Mouse (Mus musculus) effector memory CD4-positive, alpha-beta T cell, adult 5 months (primary cell): Measurements from ENCODE around the gene Usp5. TPM values are rescaled to one million over a fixed set of nuclear protein-coding genes. Genes with fewer than 3 reads are reported as not detected.

ENCODE experiments used
- polyA plus RNA-seq: library from polyadenylated mRNA; unstranded; fragments of 100-300 nt; shearing (Covaris generic); gene quantifications from one replicate; pipeline ENCODE4 v1.2.1, GENCODE M21; 2017

Usp5 gene
- 69.3 TPM for polyA plus RNA-seq

DNA sequence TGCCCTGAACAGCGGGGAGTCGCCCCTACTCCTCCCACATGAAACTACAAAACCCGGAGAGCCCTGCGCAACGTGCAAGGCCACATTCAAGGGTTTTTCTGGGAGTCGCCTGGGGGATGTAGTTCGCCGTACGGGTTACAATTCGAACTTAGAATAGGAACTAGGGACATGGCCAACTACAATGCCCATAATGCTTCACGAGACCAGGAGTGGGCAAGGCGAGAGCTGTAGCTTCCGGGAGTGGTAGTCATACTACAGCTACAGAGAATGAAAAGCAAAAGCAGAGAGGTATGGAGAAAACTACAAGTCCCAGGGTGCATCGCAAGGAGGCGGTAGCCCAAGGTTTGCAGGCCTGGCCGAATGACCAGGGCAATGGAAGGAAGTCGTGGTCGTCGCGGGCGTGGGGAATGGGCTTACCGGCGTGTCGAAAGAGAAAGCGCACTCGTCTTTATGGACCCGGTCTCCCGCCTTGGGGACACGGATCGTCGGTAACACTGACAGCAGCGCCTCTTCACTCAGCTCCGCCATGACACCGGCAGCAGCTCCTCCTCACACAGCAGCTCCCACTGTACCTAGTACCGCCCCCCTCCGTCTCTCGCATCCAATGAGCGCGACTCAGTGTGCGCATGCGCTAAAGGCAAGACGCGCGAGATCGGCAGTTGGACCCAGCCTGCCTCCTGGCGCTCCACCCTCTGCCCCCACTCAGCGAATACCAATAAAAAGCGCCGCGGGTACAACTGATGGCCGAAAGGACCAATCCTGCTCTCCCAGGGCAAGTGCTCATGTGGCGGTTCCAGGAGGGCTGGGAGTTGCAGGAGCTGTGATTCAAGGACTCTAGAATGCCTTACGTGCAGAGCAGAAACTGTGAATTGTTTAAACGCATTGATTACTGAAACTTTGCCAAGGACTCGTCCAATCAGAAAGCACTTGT is at the start of gene Usp5, which contains the start of gene Cdca3:
Gene Usp5, minus strand, starts transcription at position 617 of the 931 bp plus-strand sequence.
Gene Cdca3, plus strand, starts transcription at position 680 of the 931 bp plus-strand sequence.

DNA sequence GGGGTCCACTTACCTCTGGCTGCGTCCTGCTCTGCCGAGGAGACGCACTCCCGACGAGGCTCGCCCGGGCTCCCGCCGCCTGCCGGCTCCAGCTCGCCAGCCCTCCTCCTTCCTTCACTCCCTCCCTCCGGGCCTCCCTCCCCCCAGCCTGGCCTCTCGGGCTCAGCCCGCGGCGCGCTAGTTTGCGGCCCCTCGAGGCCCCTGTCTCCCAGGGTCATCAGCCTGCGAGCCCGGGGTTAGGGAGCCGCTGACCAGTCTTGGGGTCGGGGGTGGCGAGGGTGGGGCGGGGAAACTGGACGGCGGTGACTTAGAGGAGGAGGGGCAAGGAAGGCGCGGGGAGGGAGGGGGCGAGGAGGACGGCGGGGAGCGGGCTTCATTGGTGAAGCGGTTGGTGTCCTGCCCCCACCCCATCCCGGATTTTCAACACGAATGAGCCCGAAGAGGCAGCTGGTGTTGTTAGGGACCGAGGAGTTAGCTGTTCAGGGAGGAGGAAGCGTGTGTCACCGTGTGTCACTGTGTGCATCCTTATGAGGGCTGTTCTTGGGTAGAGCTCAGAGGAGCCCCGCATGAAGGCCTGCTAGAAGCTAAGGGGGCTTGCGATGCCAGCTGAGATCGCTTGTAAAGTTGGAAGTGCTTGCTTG is 34.5 kb upstream of the Usp5 start, which contains the start of gene Gpr162:
Gene Gpr162, minus strand, starts transcription at position 326 of the 641 bp plus-strand sequence.

DNA sequence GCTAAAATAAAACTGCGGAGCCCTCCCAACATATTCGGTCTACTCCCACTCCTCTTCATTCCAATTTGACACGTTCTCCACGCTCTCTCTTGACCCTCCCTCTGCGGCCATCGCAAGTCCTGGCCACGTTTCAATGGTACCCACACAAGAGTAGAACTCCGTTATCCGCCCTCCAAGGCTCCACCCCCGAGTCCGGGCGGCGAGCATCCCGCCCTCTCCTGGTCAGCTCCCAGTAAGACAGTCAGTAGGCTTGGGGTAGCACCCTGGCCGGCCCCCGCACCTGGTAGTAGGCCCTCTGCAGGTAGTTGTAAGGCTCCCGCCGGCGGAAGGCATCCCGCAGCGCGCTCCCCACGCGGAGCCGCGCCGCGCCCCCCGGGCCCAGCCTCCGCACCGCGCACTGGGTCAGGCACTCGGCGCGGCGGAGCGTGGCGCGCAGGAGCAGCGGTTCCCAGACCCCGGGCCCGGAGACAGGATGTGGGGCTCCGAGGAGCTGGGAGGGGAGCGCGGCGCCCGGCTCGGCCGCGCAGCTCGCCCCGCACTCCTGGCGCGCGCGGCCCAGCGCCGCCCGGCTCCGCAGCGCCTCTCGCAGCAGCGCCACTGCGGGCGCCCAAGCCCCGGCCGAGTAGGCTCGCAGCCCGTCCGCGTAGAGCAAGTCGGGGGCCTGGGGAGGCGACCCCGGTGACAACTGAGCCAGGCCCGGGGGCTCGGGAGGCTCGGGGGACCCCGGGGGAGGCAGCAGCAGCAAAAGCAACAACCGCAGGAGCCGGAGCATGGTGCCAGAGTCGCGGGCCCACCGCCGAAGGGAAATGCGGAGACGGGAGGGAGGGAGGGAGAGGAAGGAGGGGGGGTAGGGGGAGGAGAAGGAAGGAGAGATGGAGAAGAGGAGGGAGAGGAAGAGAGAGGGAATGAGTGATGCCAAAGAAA is 27.9 kb upstream of the Usp5 start, which contains the start of gene P3h3:
Gene P3h3, minus strand, starts transcription at position 837 of the 924 bp plus-strand sequence.

DNA sequence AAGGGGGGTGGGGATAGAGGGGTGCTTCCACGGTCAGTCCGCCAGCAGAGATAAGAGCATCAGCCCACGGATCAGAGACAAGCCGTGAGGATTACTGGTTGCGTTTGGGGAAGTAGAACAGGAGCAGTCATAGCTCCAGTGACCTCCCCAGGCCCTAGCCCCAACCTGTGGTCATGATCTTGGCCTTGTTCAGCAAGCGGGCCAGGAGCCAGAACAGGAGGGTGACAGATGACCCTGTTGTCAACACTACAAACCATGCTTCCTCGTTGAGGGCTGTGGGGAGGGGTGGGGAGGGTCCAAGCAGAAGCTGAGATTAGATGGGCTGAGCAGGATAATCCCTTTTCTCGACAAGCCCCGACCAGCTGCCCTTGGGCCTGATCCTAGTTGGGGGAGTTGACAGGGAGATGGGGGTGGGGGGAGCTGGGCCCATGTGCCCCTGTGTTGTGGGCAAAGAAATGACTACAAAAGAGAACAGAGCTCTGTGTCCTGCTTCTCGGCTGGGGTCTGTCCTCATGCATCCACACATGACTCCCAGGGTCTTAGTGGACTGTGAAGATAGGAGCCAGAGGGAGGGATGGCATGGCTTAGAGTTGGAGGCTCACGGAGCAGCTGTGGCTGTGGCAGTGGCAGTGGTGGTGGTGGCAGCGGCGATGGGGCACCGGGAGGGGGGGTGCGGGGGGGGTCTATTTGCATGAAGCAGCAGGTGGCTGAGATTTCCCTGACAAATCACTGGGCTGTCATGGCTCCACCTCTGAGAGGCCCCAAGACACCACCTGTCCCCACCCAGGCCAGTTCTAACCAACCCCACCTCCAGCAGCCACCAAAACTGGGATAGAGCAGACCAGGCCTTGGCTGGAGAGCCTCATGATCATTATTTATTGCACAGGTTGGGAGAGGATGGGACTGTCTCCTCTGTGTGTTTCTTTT is 11.2 kb upstream of the Usp5 start, which contains the start of gene Gnb3:
Gene Gnb3, minus strand, starts transcription at position 35 of the 927 bp plus-strand sequence.

DNA sequence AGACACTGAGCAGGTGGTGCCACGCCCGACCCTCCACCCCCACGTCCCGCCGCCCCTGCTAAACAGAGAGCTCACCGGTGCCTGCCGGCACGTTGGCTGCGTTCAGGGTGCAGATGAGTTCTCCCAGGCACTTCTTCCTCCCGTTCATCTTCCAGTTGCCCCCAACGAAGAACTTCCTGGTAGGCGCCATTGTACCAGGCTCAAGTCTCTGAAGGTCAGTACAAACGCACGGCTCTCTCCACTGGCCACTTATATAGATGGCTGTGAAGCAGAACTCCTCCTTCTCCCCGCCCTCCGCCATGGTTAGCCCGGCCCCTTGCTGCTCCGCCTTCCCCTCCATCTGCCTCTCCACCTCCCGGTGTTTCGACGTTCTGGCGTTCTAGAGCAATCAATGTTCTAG is 15.4 kb downstream of the Usp5 start, which contains the start of gene Tpi1:
Gene Tpi1, minus strand, starts transcription at position 364 of the 400 bp plus-strand sequence.

DNA sequence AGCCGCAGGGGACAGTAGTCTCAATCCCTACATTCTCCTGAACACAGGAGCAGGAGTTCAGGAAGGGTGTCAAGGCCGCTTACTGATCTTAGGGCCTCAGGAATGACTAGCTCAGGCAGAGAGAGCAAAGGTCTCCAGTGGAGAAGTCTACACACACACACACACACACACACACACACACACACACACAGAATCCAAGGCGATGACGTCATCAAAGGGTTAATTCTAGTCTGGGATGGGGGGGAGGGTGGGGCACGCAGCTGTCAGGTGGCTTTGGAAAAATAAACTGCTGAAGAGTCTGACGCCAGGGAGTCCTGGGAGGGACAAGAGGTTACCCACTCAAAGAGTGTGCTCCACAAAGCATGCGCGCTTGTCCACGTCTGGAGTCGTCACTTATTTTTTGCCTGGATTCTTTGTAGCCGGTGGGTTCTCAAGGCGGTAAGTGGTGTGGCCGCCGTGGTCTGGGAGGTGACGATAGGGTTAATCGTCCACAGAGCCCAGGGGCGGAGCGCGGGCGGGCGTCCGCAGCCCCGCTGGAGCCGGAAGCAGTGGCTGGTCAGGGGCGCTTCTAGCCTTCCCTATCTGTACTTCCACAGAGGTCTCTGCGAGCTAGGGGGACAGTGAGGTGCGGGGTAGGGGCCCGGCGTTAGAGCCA is 20.8 kb downstream of the Usp5 start, which contains the start of gene Spsb2:
Gene Spsb2, plus strand, starts transcription at position 304 of the 655 bp plus-strand sequence.

DNA sequence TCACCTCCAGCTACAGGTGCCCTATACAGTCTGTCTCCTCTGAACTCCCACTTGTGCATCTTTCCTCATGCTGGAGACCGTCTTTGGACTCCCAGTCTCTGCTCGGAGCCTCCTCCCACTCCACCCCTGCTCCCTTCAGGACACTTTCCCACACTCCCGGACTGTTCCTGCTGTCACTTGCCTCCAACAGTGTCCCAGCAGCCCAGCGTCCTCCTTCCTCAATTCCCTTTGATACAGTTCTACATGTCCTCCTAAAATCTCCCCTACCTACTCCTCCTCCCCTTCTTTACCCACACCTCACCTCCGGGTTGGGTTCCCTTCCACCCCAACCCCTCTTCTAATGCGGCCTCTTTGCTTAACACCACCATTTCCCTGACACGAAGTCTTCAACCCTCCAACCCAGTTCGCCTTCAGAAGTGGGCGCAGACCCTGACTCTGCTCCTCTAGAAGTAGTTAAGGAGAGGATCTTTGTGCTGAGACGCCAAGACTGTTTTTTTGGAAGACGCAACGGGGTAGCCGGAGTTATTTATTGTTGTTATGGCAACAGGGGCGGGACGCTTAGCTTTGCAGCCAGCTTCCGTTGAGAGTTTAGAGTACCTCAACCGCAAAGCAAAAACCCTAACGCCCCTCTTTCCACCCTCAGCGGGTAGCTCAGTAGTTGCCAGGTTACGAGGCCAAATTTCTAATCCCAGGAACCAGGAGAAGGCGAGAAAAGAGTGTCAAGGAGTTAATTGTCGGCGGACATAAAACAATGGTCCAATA is 49.9 kb downstream of the Usp5 start, which contains the start of gene Lrrc23:
Gene Lrrc23, minus strand, starts transcription at position 506 of the 762 bp plus-strand sequence.

DNA sequence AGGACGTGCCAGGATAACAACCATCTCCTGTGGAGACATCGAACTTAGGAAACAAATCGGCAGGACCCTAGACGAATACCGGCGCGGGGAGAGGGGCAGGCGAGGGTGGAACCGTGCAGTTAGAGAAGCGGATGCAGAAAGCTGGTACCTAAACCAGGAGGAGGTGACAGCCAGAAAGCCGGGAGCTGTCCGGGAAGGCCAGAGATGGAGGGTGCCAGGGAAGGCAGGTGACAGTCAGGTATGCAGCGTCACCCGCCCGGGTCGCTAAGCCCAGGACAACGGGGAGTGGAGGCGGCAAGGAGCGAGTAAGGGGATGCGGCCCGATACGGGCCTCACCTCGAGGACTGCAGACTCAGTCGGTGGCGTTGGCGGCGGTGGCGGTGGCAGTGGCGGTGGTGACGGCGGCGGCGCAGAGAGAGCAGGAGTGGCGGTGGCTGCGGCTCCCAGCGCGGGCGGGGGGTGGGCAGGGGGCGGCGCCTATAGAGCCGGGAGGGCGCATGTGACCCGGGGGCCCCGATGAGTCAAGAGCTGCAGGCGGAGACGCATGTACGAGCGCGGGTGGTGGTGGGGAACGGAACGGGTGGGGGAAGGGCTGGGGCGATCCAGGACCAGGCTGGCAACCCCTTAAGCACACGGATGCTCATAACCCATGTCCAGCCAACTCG is 60.1 kb downstream of the Usp5 start, which contains the start of gene Eno2:
Gene Eno2, minus strand, starts transcription at position 573 of the 665 bp plus-strand sequence.

Other genes with a start within 250 kb of the Usp5 start
- gene C1s2, start 193.4 kb downstream of the Usp5 start, polyA plus RNA-seq, result not detected
- 27.3 TPM for gene Lpcat3, start 166.5 kb downstream of the Usp5 start, polyA plus RNA-seq
- 299 TPM for gene Emg1, start 117.3 kb downstream of the Usp5 start, polyA plus RNA-seq
- 137 TPM for gene Phb2, start 117.1 kb downstream of the Usp5 start, polyA plus RNA-seq
- gene Ptpn6, start 90.8 kb downstream of the Usp5 start, polyA plus RNA-seq, result 230 TPM
- gene Grcc10, start 88.1 kb downstream of the Usp5 start, polyA plus RNA-seq, result 313 TPM
- 0.44 TPM for gene Gm45234, start 73.5 kb downstream of the Usp5 start, polyA plus RNA-seq
- 21.5 TPM for gene Atn1, start 73.0 kb downstream of the Usp5 start, polyA plus RNA-seq
- gene Eno2, start 59.8 kb downstream of the Usp5 start, polyA plus RNA-seq, result 4.5 TPM
- gene Lrrc23, start 49.8 kb downstream of the Usp5 start, polyA plus RNA-seq, result 3.9 TPM
- 3.3 TPM for gene Spsb2, start 20.8 kb downstream of the Usp5 start, polyA plus RNA-seq
- gene Tpi1, start 15.2 kb downstream of the Usp5 start, polyA plus RNA-seq, result 109 TPM
- 2.5 TPM for gene Cdca3, start 63 bp upstream of the Usp5 start, polyA plus RNA-seq
- not detected for gene Gnb3, start 10.8 kb upstream of the Usp5 start, polyA plus RNA-seq
- gene P3h3, start 28.3 kb upstream of the Usp5 start, polyA plus RNA-seq, result not detected
- not detected for gene Gpr162, start 34.5 kb upstream of the Usp5 start, polyA plus RNA-seq
- gene Cd4, start 58.7 kb upstream of the Usp5 start, polyA plus RNA-seq, result 653 TPM
- gene Lag3, start 82.2 kb upstream of the Usp5 start, polyA plus RNA-seq, result 0.87 TPM
- 4.7 TPM for gene Ptms, start 90.6 kb upstream of the Usp5 start, polyA plus RNA-seq
- 116 TPM for gene Mlf2, start 101.9 kb upstream of the Usp5 start, polyA plus RNA-seq
- 39.3 TPM for gene Cops7a, start 136.1 kb upstream of the Usp5 start, polyA plus RNA-seq
- 0.96 TPM for gene Pianp, start 167.2 kb upstream of the Usp5 start, polyA plus RNA-seq
- 60.2 TPM for gene Zfp384, start 179.7 kb upstream of the Usp5 start, polyA plus RNA-seq
- 54.7 TPM for gene Ing4, start 210.3 kb upstream of the Usp5 start, polyA plus RNA-seq
- gene Acrbp, start 220.2 kb upstream of the Usp5 start, polyA plus RNA-seq, result 6.5 TPM
- gene Lpar5, start 238.4 kb upstream of the Usp5 start, polyA plus RNA-seq, result 10.5 TPM